Mouse (Mus musculus) liver, adult (tissue): Measurements from ENCODE around the gene Htra3.

Source experiments
- GATA4 ChIP-seq: IDR thresholded peaks from 2 replicates; pipeline ENCODE4 v1.6.1; 2014; ENCODE audit warnings: mild to moderate bottlenecking, low read length; ENCODE audit not compliant: insufficient replicate concordance

Htra3 gene

DNA sequence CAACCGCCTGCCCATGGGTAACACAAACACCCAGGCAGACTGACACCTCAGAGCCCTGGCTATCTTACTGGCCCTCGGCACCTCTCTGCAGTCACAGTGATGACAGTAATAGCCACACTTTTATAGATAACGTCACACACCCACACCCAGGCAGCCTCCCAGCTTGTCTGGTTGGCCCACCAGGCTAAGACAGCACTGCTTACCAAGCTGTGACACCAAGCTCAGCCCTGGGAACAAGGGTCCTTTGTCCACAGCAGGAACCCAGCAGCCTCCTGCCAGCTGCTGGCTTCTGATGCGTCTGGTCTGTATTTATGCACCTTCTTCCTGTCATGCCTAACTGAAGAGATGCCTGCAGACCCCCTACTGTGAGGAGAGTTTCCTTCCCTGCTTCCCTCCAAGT, 58.5 kb downstream of the Htra3 start:
- TF ChIP-seq GATA4, result no peak

DNA sequence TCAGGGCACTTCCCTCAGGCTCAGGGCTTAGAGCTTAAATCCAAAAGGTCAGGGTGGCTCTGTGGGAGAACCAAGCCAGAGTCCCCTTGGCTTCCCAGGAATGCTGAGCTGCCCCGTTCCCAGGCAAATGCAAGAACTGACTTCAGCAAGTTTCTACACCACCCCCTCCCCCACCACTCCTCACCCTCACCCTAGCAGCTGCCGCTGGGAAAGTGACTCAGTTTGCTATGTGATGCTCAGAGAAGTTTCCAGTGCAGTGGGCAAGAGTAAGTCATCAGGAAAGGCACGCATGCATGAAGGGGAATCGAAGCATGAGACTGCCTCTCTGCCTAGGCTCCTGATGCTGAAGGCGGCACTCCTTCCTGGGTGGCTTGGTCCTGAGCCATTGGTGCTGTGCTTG, 62.6 kb downstream of the Htra3 start:
- no peak for TF ChIP-seq GATA4

DNA sequence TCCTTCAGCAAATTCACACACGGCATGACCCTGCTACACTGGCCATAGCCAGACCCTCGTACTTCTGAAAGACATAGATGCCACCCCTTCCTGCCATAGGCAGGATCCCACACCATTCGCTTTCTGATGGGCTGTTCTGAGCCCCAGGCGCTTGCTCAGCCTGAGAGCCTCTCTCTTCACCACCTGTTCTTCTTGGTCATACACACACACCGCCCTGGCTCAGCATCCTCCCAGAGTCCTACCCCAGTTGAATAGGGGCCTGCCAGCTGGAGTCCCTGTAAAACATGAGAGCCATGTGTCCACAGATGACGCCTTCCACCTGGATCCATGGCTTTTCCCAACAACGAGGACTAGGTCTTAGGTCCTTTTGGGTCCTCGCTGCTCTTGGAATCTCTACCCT, 66.9 kb downstream of the Htra3 start:
- TF ChIP-seq GATA4, result no peak

DNA sequence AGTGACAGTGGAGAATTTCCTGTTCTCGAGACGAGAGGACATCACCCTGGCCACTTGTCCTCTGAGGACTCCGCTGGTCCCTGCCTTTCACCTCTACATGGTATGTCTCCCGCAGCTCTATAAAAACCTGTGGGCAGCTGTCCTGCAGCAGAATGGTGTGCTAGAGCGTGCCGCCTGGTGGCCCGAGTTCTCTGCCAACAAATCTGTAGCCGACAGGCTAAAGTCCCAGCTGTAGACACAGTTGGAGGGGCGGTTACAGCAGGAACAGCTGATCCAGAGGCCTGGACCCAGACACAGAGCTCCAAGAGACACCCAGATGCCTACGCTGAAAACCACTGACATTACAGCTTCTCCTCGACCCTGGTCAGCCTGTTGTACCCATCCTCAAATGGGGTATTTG, 67.7 kb downstream of the Htra3 start:
- TF ChIP-seq GATA4, result no peak

DNA sequence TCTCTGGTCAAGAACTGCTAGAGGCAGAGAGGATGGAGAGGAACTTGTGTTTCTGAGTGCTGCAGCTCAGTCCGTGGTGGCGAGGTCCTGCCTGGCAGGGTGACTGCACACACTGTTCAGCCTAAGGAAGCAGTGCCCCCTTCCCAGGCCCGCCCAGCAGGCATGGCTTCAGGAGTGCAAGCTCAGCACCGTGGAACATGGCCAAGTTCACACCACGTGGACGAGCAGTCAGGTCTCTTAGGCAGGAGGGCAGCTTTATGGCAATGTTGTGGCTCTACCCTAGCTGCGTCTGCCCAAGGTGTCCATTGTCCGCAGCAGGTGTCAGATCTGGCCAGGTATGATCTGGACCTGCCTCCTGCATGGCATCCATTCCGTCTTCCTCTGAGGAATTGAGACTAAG, 68.4 kb downstream of the Htra3 start:
- TF ChIP-seq GATA4, result no peak

DNA sequence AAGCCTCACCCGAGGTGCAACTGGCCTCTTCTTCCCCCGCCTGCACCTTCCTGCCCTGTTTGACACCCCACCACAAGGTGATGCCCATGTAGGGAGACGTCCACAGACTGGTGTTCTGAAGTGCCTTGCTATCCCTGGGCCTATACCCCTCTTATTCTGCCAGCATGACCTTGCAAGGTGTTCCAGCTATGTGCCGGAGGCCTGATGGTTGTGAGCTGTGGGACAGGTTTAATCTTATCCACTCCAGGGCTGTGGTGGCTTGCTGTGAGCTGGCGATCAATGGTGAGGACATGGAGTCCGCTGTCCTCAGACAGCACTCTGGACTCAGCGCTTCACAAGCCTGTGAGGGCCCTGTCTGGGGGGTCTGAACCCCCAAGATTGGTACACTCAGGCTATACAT, 69.2 kb downstream of the Htra3 start:
- TF ChIP-seq GATA4, result no peak

DNA sequence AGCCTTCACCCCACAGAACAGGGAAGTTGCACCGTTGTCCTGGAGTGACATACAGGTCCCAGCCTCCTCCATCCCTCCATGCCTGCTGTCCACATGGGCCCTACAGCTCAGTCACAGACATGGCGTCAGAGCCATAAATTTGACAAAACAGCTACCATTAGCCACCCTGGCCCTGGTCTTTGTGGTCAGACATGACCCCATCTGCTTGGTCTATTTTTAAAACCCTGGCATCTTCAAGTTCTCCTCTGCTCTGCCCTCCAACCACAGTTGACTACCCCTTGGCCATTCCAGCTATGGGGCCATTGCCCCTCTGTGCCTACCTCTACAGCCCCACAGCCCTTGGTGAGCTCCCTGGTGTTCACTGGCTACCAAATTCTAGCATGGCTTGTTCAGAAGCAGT, 69.6 kb downstream of the Htra3 start:
- TF ChIP-seq GATA4, result no peak

DNA sequence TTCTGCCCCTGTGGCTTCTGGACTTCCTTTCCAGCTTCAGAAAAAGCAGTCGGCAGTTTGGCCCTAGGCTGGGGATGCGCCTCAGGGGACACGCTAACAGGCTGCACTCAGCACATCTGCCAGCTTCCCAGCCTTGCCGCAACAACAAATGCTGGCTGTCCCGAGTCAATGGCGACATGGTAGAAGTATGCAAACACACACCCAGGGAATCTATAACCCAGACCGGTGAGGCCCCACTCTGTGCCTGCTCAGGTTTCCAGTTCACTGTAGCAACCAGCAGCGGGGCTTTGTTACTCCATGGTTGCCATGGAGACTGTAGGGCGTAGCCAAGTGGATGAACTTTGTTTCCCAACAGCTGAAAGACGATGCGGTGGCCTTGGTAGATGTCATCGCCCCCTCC, 70.2 kb downstream of the Htra3 start:
- no peak for TF ChIP-seq GATA4

DNA sequence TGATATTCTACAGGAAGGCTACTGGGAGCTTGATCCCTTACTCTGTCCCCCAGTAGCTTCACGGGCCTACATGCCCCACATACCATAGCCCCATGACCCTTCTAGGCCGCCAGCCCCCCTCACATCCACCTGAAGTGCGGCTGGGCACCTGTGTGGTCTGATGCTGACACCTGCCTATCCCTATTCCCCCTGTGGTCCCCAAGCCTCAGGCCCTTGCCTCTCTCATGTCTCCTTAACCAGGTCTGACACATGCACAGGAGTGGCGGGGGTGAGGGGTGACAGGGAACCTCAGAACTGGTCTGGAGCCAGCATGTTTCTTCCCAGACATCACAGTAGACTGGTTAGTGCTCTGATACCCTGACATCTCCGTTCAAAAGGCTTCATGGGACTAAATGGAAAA, 71.0 kb downstream of the Htra3 start:
- no peak for TF ChIP-seq GATA4

DNA sequence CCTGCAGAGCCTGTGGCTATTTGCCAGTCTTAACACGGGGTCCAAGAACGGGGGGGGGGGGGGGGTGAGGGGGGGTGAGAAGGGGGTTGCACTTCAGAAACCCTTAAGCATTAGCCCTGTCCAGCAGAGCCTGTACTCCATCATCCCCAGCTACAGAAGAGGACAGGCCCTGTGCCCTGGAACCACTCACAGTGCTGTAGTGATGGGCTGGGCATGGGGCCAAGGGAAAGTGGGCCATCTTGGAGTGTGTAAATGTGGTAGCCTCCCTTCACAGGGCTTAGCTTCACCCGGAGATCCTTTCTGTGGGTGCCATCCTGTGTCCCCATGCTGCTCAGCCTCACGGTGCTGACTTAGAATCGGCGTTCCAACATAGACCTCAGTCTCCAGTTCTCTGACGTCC, 71.8 kb downstream of the Htra3 start:
- no peak for TF ChIP-seq GATA4

DNA sequence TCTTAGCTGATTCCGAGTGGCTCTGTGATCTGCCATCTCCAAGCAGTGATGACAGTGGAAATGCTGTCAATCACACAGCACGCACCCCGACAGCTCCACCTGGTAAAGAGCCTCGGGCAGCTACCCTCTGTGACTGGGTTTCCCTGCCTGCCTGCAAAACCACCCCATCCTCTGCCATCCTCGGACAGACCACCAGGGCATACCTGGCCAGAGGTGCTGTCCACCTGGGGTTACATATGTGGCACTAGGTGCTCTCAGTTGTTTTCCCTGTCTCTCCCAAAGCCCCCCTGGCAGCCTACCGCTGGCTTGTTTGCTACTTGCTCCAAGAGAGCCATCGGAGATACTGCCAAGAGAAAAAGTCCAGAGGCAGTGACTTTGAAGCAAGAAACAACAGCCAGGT, 72.8 kb downstream of the Htra3 start:
- no peak for TF ChIP-seq GATA4

DNA sequence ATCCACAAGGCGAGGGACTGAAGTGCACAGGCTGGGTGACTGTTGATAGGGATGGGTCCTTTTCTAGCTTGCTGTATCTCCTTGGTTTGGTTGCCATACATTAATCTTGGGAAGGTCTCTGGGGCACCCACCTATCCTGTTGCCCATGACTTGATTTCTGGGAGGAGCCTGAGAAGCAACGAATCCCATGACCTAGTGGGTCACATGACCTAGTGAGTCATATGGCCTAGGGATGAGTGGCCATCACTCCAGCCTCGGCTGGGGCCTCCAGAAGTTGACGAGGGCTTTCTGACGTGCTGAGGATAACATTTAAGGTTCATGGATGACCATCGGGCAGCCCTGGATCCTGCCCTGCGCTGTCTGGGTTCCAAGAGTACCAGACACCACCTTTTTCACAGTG, 74.2 kb downstream of the Htra3 start:
- TF ChIP-seq GATA4, result no peak
